Mouse (Mus musculus) stomach, embryonic 15.5 days (tissue): ENCODE measurements around the gene Lrg1. TPM values are rescaled to one million over a fixed set of nuclear protein-coding genes. Genes with fewer than 3 reads are reported as not detected.
A peak's percentile ranks its signal among the peaks of the same experiment; 100 is the strongest.

Source experiments
- ATAC-seq: fragments of 200-750 bp; cut with Nextera tagmentation; 2 replicates; pipeline ENCODE4 v1.8.0; 2017; ENCODE audit warnings: low read depth, moderate number of reproducible peaks, moderate TSS enrichment; ENCODE audit not compliant: insufficient read depth, low FRiP score
- H3K27ac ChIP-seq: fragments of 300-500 bp; sonication (generic); 2 replicates; pipeline ENCODE4 v1.5.1; 2015; ENCODE audit warnings: mild to moderate bottlenecking, inconsistent platforms
- H3K27me3 ChIP-seq: fragments of 300-500 bp; sonication (generic); replicated peaks from 2 replicates; pipeline ENCODE4 v1.6.1; 2015; ENCODE audit warnings: inconsistent platforms
- H3K36me3 ChIP-seq: fragments of 300-500 bp; sonication (generic); 2 replicates; pipeline ENCODE4 v1.6.1; 2015; ENCODE audit warnings: inconsistent platforms
- H3K4me1 ChIP-seq: fragments of 300-500 bp; sonication (generic); 2 replicates; pipeline ENCODE4 v1.6.1; 2015; ENCODE audit warnings: inconsistent platforms
- H3K4me2 ChIP-seq: fragments of 300-500 bp; sonication (generic); 2 replicates; pipeline ENCODE4 v1.6.1; 2015; ENCODE audit warnings: mild to moderate bottlenecking, inconsistent platforms
- H3K4me3 ChIP-seq: fragments of 300-500 bp; sonication (generic); replicated peaks from 2 replicates; pipeline ENCODE4 v1.5.1; 2015; ENCODE audit warnings: inconsistent platforms
- H3K9ac ChIP-seq: fragments of 300-500 bp; sonication (generic); 2 replicates; pipeline ENCODE4 v1.6.1; 2015; ENCODE audit warnings: inconsistent platforms
- H3K9me3 ChIP-seq: fragments of 300-500 bp; sonication (generic); 2 replicates; pipeline ENCODE4 v1.6.1; 2016; ENCODE audit warnings: inconsistent platforms
- WGBS: fragments of 180-500 bp; shearing (Covaris S2); methylation state at CpG from one replicate; pipeline ENCODE4 v1.1.7; 2015; 5-methylcytosine and 5-hydroxymethylcytosine counted together
- polyA plus RNA-seq: library from polyadenylated mRNA; unstranded; fragments of >200 nt; fragmentation: Nextera tagmentation; extraction: Ambion mirVana; gene quantifications from 2 replicates; pipeline ENCODE4 v1.2.1, GENCODE M21; 2015

Gene Lrg1
- polyA plus RNA-seq, 1 experiment from 2014 or later: 1.6 TPM

GRCm38 (mm10) chr17:56119981-56120880 lies 1.6 kb downstream of the Lrg1 start:
- no peaks in the 10 kb centered on the region for H3K9me3 ChIP-seq
- peaks cover 57% of the 10 kb centered on the region for H3K27me3 ChIP-seq
- ATAC-seq: no peak
- H3K4me1 ChIP-seq: peaks cover 29% of the 10 kb centered on the region
- H3K4me3 ChIP-seq: peak overlapping the region; percentile 17
- peak overlapping the region; percentile 37 for H3K4me2 ChIP-seq
- no peaks in the 10 kb centered on the region for H3K36me3 ChIP-seq
- no peak overlapping the region for H3K27ac ChIP-seq
- 5% methylated on average over 66 of the region's 66 CpGs for WGBS
- no peak overlapping the region for H3K9ac ChIP-seq

- Histone ChIP-seq H3K27ac (no peak overlapping the region), H3K4me2 (peak overlapping the region; percentile 37; the same call in 1 of the 2 replicates), H3K9ac (no peak overlapping the region), H3K4me3 (no peak overlapping the region), H3K27me3 (peaks cover 53% of the 10 kb centered on the region), H3K36me3 (no peaks in the 10 kb centered on the region), H3K9me3 (no peaks in the 10 kb centered on the region), H3K4me1 (peaks cover 25% of the 10 kb centered on the region)
- 26% methylated on average over 12 of the region's 12 CpGs for WGBS
- no peak for ATAC-seq
Measured at GRCm38 (mm10) chr17:56119431-56119830, 2.4 kb downstream of the Lrg1 start.

GRCm38 (mm10) chr17:56117251-56117710 lies 4.5 kb downstream of the Lrg1 start, which contains the start of gene Plin5:
Gene Plin5 (minus strand): TSS chr17:56117596.
- Histone ChIP-seq H3K36me3 (no peaks in the 10 kb centered on the region), H3K4me2 (peak within 1 kb of the TSS; percentile 70), H3K27ac (no peak within 1 kb of the TSS), H3K9me3 (no peaks in the 10 kb centered on the region), H3K4me3 (peak within 1 kb of the TSS; percentile 30), H3K27me3 (peaks cover 37% of the 10 kb centered on the region), H3K9ac (no peak within 1 kb of the TSS), H3K4me1 (peaks cover 17% of the 10 kb centered on the region)
- WGBS: 2% methylated on average over 27 of the region's 27 CpGs
- ATAC-seq: peak; percentile 63

GRCm38 (mm10) chr17:56116193-56116592 lies 5.6 kb downstream of the Lrg1 start:
- WGBS: 66% methylated on average over 10 of the region's 10 CpGs
- no peak overlapping the region for H3K27ac ChIP-seq
- H3K9ac ChIP-seq: no peak overlapping the region
- H3K4me2 ChIP-seq: no peak overlapping the region
- peaks cover 28% of the 10 kb centered on the region for H3K27me3 ChIP-seq
- no peak overlapping the region for H3K4me3 ChIP-seq
- H3K36me3 ChIP-seq: no peaks in the 10 kb centered on the region
- peaks cover 17% of the 10 kb centered on the region for H3K4me1 ChIP-seq
- ATAC-seq: no peak
- no peaks in the 10 kb centered on the region for H3K9me3 ChIP-seq

GRCm38 (mm10) chr17:56112743-56113142 lies 9.1 kb downstream of the Lrg1 start:
- Histone ChIP-seq H3K9ac (no peak overlapping the region), H3K36me3 (no peaks in the 10 kb centered on the region), H3K4me3 (no peak overlapping the region), H3K27ac (no peak overlapping the region), H3K27me3 (no peaks in the 10 kb centered on the region), H3K9me3 (no peaks in the 10 kb centered on the region), H3K4me2 (no peak overlapping the region), H3K4me1 (peaks cover 4% of the 10 kb centered on the region; the same call in 1 of the 2 replicates)
- 86% methylated on average over 3 of the region's 3 CpGs for WGBS
- no peak for ATAC-seq

- ATAC-seq: no peak
- Histone ChIP-seq H3K36me3 (no peaks in the 10 kb centered on the region; the same call in 1 of the 2 replicates), H3K9me3 (no peaks in the 10 kb centered on the region), H3K27me3 (no peaks in the 10 kb centered on the region), H3K4me3 (no peak overlapping the region), H3K4me2 (no peak overlapping the region), H3K27ac (no peak overlapping the region), H3K9ac (no peak overlapping the region), H3K4me1 (no peaks in the 10 kb centered on the region)
- WGBS: 54% methylated on average over 5 of the region's 5 CpGs
Measured at GRCm38 (mm10) chr17:56111864-56112263, 9.9 kb downstream of the Lrg1 start.

GRCm38 (mm10) chr17:56111021-56111420 lies 10.8 kb downstream of the Lrg1 start:
- no peaks in the 10 kb centered on the region for H3K9me3 ChIP-seq
- no peak overlapping the region for H3K4me3 ChIP-seq
- H3K27me3 ChIP-seq: no peaks in the 10 kb centered on the region
- no peak for ATAC-seq
- no peaks in the 10 kb centered on the region; the same call in 1 of the 2 replicates for H3K36me3 ChIP-seq
- H3K27ac ChIP-seq: no peak overlapping the region
- H3K4me1 ChIP-seq: no peaks in the 10 kb centered on the region
- no peak overlapping the region for H3K4me2 ChIP-seq
- WGBS: 50% methylated on average over 1 of the region's 1 CpGs
- no peak overlapping the region for H3K9ac ChIP-seq

GRCm38 (mm10) chr17:56110571-56110970 lies 11.2 kb downstream of the Lrg1 start:
- H3K4me3 ChIP-seq: no peak overlapping the region
- H3K36me3 ChIP-seq: no peaks in the 10 kb centered on the region; the same call in 1 of the 2 replicates
- no peak overlapping the region for H3K4me2 ChIP-seq
- no peaks in the 10 kb centered on the region for H3K27me3 ChIP-seq
- no peak overlapping the region for H3K9ac ChIP-seq
- 77% methylated on average over 4 of the region's 4 CpGs for WGBS
- no peak overlapping the region for H3K27ac ChIP-seq
- no peak for ATAC-seq
- H3K4me1 ChIP-seq: no peaks in the 10 kb centered on the region
- H3K9me3 ChIP-seq: no peaks in the 10 kb centered on the region

- no peak within 1 kb of the TSS for H3K27ac ChIP-seq
- no peaks in the 10 kb centered on the region for H3K4me1 ChIP-seq
- 60% methylated on average over 10 of the region's 10 CpGs for WGBS
- H3K9ac ChIP-seq: no peak within 1 kb of the TSS
- H3K36me3 ChIP-seq: no peaks in the 10 kb centered on the region; the same call in 1 of the 2 replicates
- H3K4me3 ChIP-seq: no peak within 1 kb of the TSS
- H3K27me3 ChIP-seq: no peaks in the 10 kb centered on the region
- H3K9me3 ChIP-seq: no peaks in the 10 kb centered on the region
- H3K4me2 ChIP-seq: no peak within 1 kb of the TSS
- no peak for ATAC-seq
Measured at GRCm38 (mm10) chr17:56109219-56110051, 12.4 kb downstream of the Lrg1 start, which contains the start of gene Plin4. Gene Plin4 (minus strand): TSS chr17:56109803.

- 78% methylated on average over 6 of the region's 6 CpGs for WGBS
- Histone ChIP-seq H3K27ac (no peak overlapping the region), H3K4me1 (no peaks in the 10 kb centered on the region), H3K36me3 (peaks cover 4% of the 10 kb centered on the region; the same call in 1 of the 2 replicates), H3K9ac (no peak overlapping the region), H3K9me3 (no peaks in the 10 kb centered on the region), H3K4me3 (no peak overlapping the region), H3K27me3 (no peaks in the 10 kb centered on the region), H3K4me2 (no peak overlapping the region)
- ATAC-seq: no peak
Measured at GRCm38 (mm10) chr17:56108334-56109044, 13.3 kb downstream of the Lrg1 start.

GRCm38 (mm10) chr17:56107736-56108135 lies 14.1 kb downstream of the Lrg1 start:
- no peak overlapping the region for H3K27ac ChIP-seq
- WGBS: 68% methylated on average over 2 of the region's 2 CpGs

More at GRCm38 (mm10) chr17:56107736-56108135, 14.1 kb downstream of the Lrg1 start:
- no peak overlapping the region for H3K4me2 ChIP-seq
- H3K9ac ChIP-seq: no peak overlapping the region
- no peaks in the 10 kb centered on the region for H3K4me1 ChIP-seq
- no peak for ATAC-seq
- no peaks in the 10 kb centered on the region for H3K27me3 ChIP-seq
- H3K9me3 ChIP-seq: no peaks in the 10 kb centered on the region
- H3K4me3 ChIP-seq: no peak overlapping the region
- peaks cover 11% of the 10 kb centered on the region for H3K36me3 ChIP-seq
